Mouse (Mus musculus) midbrain, embryonic 12.5 days (tissue): ENCODE measurements around the gene Ccdc88c. TPM values are rescaled to one million over a fixed set of nuclear protein-coding genes. Genes with fewer than 3 reads are reported as not detected.

Experiments used
- ATAC-seq: fragments of 200-750 bp; cut with Nextera tagmentation; 2 replicates; pipeline ENCODE4 v1.8.0; 2017; ENCODE audit warnings: low read depth, moderate TSS enrichment, moderate library complexity; ENCODE audit not compliant: low FRiP score
- H3K27ac ChIP-seq: fragments of 300-500 bp; sonication (generic); replicated peaks from 2 replicates; pipeline ENCODE4 v1.5.1; 2016; ENCODE audit warnings: mild to moderate bottlenecking
- H3K27me3 ChIP-seq: fragments of 300-500 bp; sonication (generic); 2 replicates; pipeline ENCODE4 v1.6.1; 2016; ENCODE audit warnings: mild to moderate bottlenecking
- H3K36me3 ChIP-seq: fragments of 300-500 bp; sonication (generic); 2 replicates; pipeline ENCODE4 v1.6.1; 2016
- H3K4me1 ChIP-seq: fragments of 300-500 bp; sonication (generic); 2 replicates; pipeline ENCODE4 v1.6.1; 2016
- H3K4me2 ChIP-seq: fragments of 300-500 bp; sonication (generic); replicated peaks from 2 replicates; pipeline ENCODE4 v1.6.1; 2016; ENCODE audit warnings: mild to moderate bottlenecking, moderate library complexity
- H3K4me3 ChIP-seq: fragments of 300-500 bp; sonication (generic); 2 replicates; pipeline ENCODE4 v1.5.1; 2016; ENCODE audit warnings: mild to moderate bottlenecking
- H3K9ac ChIP-seq: fragments of 300-500 bp; sonication (generic); replicated peaks from 2 replicates; pipeline ENCODE4 v1.6.1; 2016; ENCODE audit warnings: mild to moderate bottlenecking, moderate library complexity
- H3K9me3 ChIP-seq: fragments of 300-500 bp; sonication (generic); 2 replicates; pipeline ENCODE4 v1.6.1; 2016; ENCODE audit warnings: mild to moderate bottlenecking
- WGBS: fragments of 180-500 bp; shearing (Covaris S2); methylation state at CpG from one replicate; pipeline ENCODE4 v1.1.7; 2016; 5-methylcytosine and 5-hydroxymethylcytosine counted together
- polyA plus RNA-seq: library from polyadenylated mRNA; unstranded; fragments of >200 nt; fragmentation: Nextera tagmentation; extraction: Ambion mirVana; gene quantifications from 2 replicates; pipeline ENCODE4 v1.2.1, GENCODE M21; 2016

Gene Ccdc88c
- polyA plus RNA-seq, 1 experiment from 2014 or later: 17.1 TPM

DNA sequence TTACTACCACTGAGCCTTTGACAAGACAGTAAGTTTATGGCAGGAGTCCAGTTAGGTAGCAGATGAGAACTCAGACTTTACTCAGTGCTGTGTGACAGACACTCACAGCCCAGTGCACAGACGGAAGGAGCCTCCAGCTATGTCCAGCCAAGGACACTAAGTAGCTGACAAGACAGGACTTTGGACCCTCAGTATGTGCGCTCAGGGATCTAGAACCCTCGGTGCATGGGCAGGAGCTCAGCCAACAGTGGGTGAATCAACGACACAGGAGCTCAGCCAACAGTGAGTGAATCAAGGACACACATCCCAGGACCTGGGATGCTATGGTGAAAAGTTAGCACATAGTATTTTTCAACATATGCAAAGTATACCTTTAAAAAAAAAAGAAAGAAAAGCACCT, 92.1 kb downstream of the Ccdc88c start:
- H3K9me3 ChIP-seq: no peaks in the 10 kb centered on the region
- H3K4me1 ChIP-seq: no peaks in the 10 kb centered on the region
- peaks cover 87% of the 10 kb centered on the region for H3K36me3 ChIP-seq
- H3K9ac ChIP-seq: no peak overlapping the region
- H3K4me2 ChIP-seq: no peak overlapping the region
- no peak for ATAC-seq
- no peak overlapping the region for H3K27ac ChIP-seq
- H3K4me3 ChIP-seq: no peak overlapping the region
- WGBS: 85% methylated on average over 4 of the region's 4 CpGs
- H3K27me3 ChIP-seq: no peaks in the 10 kb centered on the region

GRCm38 (mm10) chr12:100936116-100936515, 92.7 kb downstream of the Ccdc88c start:
- Histone ChIP-seq H3K9me3 (no peaks in the 10 kb centered on the region), H3K36me3 (peaks cover 88% of the 10 kb centered on the region), H3K4me3 (no peak overlapping the region), H3K27me3 (no peaks in the 10 kb centered on the region), H3K4me2 (no peak overlapping the region), H3K4me1 (no peaks in the 10 kb centered on the region), H3K9ac (no peak overlapping the region), H3K27ac (no peak overlapping the region)
- WGBS: 27% methylated on average over 2 of the region's 2 CpGs
- peak; percentile 38 for ATAC-seq

DNA sequence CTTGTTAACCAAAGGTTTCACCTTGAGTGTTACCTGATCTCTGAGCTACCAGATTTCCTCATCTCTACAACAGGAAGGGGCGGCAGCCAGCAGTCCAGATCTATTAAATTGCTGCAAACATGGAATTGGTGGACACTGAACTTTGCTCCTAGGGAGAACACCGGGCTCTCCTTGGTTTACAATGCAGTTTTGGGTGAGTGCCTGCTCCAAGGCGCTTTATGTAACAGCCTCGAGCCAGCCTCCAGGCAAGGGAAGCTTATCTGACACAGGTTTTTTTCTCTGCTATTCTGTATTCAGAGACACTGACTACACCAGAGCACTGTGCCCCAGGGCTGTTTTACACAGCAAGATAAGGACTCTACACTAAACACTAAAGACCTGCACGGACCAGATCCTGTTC, 94.1 kb downstream of the Ccdc88c start:
- H3K9me3 ChIP-seq: no peaks in the 10 kb centered on the region
- no peaks in the 10 kb centered on the region for H3K4me1 ChIP-seq
- no peak overlapping the region for H3K4me3 ChIP-seq
- H3K27ac ChIP-seq: no peak overlapping the region
- no peaks in the 10 kb centered on the region for H3K27me3 ChIP-seq
- 97% methylated on average over 5 of the region's 5 CpGs for WGBS
- peaks cover 85% of the 10 kb centered on the region for H3K36me3 ChIP-seq
- no peak overlapping the region for H3K9ac ChIP-seq
- no peak for ATAC-seq
- no peak overlapping the region for H3K4me2 ChIP-seq

DNA sequence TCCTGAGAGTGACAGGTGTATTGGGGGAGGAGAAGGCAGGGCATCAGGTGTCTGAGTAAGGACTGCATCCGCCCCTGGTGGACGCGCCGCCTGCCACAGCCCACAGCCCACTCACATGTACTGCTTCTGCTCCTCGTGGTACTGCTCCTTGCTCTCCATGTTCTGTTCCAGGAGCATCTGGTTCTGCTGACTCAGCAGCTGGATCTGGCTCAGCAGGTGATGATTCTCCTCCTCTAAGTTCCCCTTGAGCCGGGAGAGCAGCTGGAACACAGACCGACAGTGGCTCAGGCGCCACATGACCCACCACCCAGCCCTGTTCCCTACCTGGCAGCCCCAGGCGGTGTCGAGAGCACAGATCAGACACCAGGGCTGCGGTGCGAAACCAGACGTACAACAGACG, 97.2 kb downstream of the Ccdc88c start:
- Histone ChIP-seq H3K27ac (no peak overlapping the region), H3K4me2 (no peak overlapping the region), H3K9me3 (no peaks in the 10 kb centered on the region), H3K4me3 (no peak overlapping the region), H3K36me3 (peaks cover 89% of the 10 kb centered on the region), H3K9ac (no peak overlapping the region), H3K4me1 (no peaks in the 10 kb centered on the region), H3K27me3 (no peaks in the 10 kb centered on the region)
- WGBS: 94% methylated on average over 14 of the region's 14 CpGs
- no peak for ATAC-seq

GRCm38 (mm10) chr12:100928286-100928685, 100.6 kb downstream of the Ccdc88c start:
- H3K27ac ChIP-seq: no peak overlapping the region
- no peaks in the 10 kb centered on the region for H3K27me3 ChIP-seq
- no peaks in the 10 kb centered on the region for H3K9me3 ChIP-seq
- no peaks in the 10 kb centered on the region for H3K4me1 ChIP-seq
- 95% methylated on average over 9 of the region's 9 CpGs for WGBS
- no peak for ATAC-seq
- no peak overlapping the region for H3K9ac ChIP-seq
- no peak overlapping the region for H3K4me2 ChIP-seq
- H3K36me3 ChIP-seq: peaks cover 72% of the 10 kb centered on the region
- H3K4me3 ChIP-seq: no peak overlapping the region

- no peaks in the 10 kb centered on the region for H3K9me3 ChIP-seq
- H3K9ac ChIP-seq: no peak overlapping the region
- H3K4me3 ChIP-seq: no peak overlapping the region
- no peak overlapping the region for H3K4me2 ChIP-seq
- H3K36me3 ChIP-seq: peaks cover 75% of the 10 kb centered on the region
- no peaks in the 10 kb centered on the region for H3K4me1 ChIP-seq
- no peak overlapping the region for H3K27ac ChIP-seq
- H3K27me3 ChIP-seq: no peaks in the 10 kb centered on the region
- 76% methylated on average over 14 of the region's 14 CpGs for WGBS
- peak; percentile 68 for ATAC-seq
Observed at GRCm38 (mm10) chr12:100925644-100926619, 102.9 kb downstream of the Ccdc88c start.

GRCm38 (mm10) chr12:100924646-100925339, 104.1 kb downstream of the Ccdc88c start:
- peaks cover 72% of the 10 kb centered on the region for H3K36me3 ChIP-seq
- H3K4me2 ChIP-seq: no peak overlapping the region
- no peak overlapping the region for H3K9ac ChIP-seq
- H3K4me1 ChIP-seq: no peaks in the 10 kb centered on the region
- WGBS: 88% methylated on average over 15 of the region's 15 CpGs
- H3K27me3 ChIP-seq: no peaks in the 10 kb centered on the region
- H3K9me3 ChIP-seq: no peaks in the 10 kb centered on the region
- H3K27ac ChIP-seq: no peak overlapping the region
- no peak overlapping the region for H3K4me3 ChIP-seq
- no peak for ATAC-seq

GRCm38 (mm10) chr12:100910731-100911130, 118.1 kb downstream of the Ccdc88c start:
- Histone ChIP-seq H3K27me3 (peaks cover 19% of the 10 kb centered on the region), H3K4me1 (peaks cover 15% of the 10 kb centered on the region), H3K4me3 (no peak overlapping the region), H3K9ac (no peak overlapping the region), H3K4me2 (no peak overlapping the region), H3K9me3 (no peaks in the 10 kb centered on the region), H3K27ac (no peak overlapping the region), H3K36me3 (peaks cover 47% of the 10 kb centered on the region)
- ATAC-seq: no peak
- 90% methylated on average over 11 of the region's 12 CpGs for WGBS

DNA sequence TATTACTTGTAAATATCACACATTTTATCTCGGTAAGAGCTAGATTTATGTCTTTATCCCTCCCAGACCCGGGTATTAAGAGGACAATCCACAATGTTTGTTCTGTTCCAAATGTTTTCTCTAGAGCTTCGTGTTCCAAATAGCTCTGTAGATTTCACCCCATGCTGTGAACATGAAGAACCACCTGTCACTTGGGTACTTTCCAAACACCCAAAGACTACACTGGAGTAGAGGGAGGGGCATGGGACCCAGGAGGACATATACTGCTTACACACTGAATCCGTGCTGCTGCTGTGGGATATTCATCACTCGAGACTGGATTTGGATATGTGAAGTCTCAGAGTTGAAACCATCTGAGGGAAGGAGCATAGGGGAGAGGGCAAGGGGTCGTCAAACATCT, 119.1 kb downstream of the Ccdc88c start:
- 75% methylated on average over 6 of the region's 6 CpGs for WGBS
- H3K9ac ChIP-seq: no peak overlapping the region

DNA sequence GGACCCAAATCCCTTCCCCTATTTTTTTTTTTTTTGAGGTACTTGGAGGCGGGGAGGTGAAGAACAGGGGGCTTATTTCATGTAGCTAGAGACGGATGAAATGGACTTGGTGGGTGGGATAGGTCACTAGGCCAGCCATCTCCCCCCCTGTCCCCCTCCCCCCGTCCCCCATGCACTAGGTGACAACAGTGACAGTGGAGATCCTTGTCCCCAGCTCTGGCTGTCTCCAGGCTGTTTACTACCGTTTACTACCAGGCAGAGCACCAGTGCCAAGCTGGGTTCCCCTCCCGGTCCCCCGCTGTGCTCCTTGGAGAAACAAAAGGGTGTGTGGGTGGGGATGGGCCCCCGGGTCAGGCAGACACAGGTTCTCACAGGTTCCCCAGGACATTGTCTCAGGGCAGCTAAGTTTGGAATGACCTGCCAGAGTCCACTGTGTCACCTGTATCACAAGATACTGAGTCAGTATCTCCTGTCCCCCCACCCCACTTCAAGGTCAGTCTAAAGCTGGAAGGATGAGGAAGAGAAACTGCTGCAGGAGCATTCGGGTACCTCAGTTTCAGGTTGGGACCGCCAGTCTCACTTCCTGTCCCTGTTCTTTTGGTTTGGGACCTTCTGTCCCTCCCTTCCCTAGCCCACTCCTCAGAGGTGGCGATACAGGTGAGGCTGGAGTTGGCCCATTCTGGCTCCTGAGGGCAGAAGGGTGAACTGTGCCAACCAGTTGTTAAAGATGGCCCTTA, 120.4 kb downstream of the Ccdc88c start:
- Histone ChIP-seq H3K36me3 (peaks cover 25% of the 10 kb centered on the region), H3K27ac (no peak overlapping the region), H3K4me2 (peak overlapping the region; percentile 65), H3K9ac (peak overlapping the region; percentile 46; the same call in 1 of the 2 replicates), H3K4me1 (peaks cover 15% of the 10 kb centered on the region), H3K27me3 (peaks cover 19% of the 10 kb centered on the region), H3K4me3 (peak overlapping the region; percentile 42), H3K9me3 (no peaks in the 10 kb centered on the region)
- peak; percentile 38; the same call in 1 of the 2 replicates for ATAC-seq
- 22% methylated on average over 10 of the region's 10 CpGs for WGBS

More for the DNA sequence above, 119.1 kb downstream of the Ccdc88c start:
- Histone ChIP-seq H3K4me3 (no peak overlapping the region), H3K4me2 (no peak overlapping the region), H3K36me3 (peaks cover 37% of the 10 kb centered on the region), H3K9me3 (no peaks in the 10 kb centered on the region), H3K27me3 (peaks cover 19% of the 10 kb centered on the region), H3K4me1 (peaks cover 15% of the 10 kb centered on the region), H3K27ac (no peak overlapping the region)
- no peak for ATAC-seq

DNA sequence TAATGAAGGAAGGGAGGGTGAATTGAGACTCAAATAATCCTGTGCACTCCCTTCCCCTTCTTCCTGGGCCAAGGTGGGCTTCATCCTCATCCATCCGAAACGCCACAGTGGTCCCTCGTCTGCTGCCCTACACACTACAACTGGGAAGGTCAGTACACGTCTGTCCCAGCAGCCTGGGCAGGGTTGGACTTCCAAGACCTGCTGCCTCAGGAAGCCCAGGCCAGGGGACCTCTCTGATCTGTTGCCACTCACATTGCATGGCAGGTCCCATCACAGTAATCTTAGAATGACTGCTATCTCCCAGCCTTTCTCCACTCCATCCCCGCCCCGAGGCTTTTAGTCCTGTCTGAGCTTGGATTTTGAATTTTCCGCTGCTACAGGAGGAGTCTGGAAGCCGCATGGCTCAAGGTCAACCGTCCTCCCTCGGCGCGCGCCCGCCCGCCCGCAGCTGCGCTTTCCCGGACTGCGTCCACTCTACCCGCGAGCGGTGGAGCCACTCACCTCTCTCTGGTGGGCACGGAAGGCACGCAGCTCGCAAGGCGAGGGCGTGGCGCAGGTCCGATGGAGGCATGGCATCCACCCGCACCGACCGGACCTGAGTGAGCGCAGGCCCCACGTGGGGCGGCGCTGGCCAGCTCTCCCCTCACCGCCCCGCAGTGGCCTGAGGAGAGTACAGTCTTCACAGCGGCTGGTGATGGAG, 121.1 kb downstream of the Ccdc88c start, which contains the start of gene Gpr68:
Gpr68 (minus strand) TSS at position 601 of the 700 bp plus-strand sequence.
- Histone ChIP-seq H3K36me3 (peaks cover 18% of the 10 kb centered on the region), H3K9me3 (no peaks in the 10 kb centered on the region), H3K27me3 (peaks cover 19% of the 10 kb centered on the region), H3K4me3 (peak within 1 kb of the TSS; percentile 42), H3K27ac (no peak within 1 kb of the TSS), H3K9ac (peak within 1 kb of the TSS; percentile 46), H3K4me1 (peaks cover 15% of the 10 kb centered on the region), H3K4me2 (peak within 1 kb of the TSS; percentile 65)
- 4% methylated on average over 39 of the region's 39 CpGs for WGBS
- peak; percentile 83 for ATAC-seq
